Comparison of ENCODE assay signal across 21 mouse cellular contexts in genomic region chr7:80672323-80672722, GRCm38 (mm10). TPM values are rescaled to one million over a fixed set of nuclear protein-coding genes. Genes with fewer than 3 reads are reported as not detected.
DNase-seq lines count a peak whose midpoint lies in the region; ATAC-seq and TF ChIP-seq lines count a peak whose summit lies in the region.
"Had no signal": no experiment of that assay in that cellular context is flagged by ENCODE, and none has a peak within 500 bp of the region (broad histone marks: within the 10 kb centered on the region; RNA-seq: fewer than 3 reads in every experiment).

No protein-coding gene starts in this region.

- H3K27ac ChIP-seq in liver, embryonic 12.5 days, result 0 out of 2 replicates have a peak overlapping the region, but pooled peaks have one; percentile 9
- H3K27ac ChIP-seq in MEL (ENCODE audit: control insufficient read depth, low read depth, low read length), result peak overlapping the region; percentile 25; the same call in 1 of the 2 replicates
- H3K27ac ChIP-seq: forebrain, embryonic 13.5 days; hindbrain, embryonic 12.5 days; kidney, postnatal 0 days; limb, embryonic 10.5 days; midbrain, embryonic 13.5 days had no signal

- ATAC-seq in liver, embryonic 12.5 days, result no peak
- ATAC-seq: forebrain, embryonic 13.5 days; liver, postnatal 0 days; lung, postnatal 0 days; midbrain, embryonic 13.5 days had no signal

- H3K79me2 ChIP-seq in MEL (ENCODE audit: control insufficient read depth, insufficient read depth, low read length, poor library complexity), result no peaks in the 10 kb centered on the region

- 0 out of 2 replicates have a peak, but pooled peaks cover 2% of the 10 kb centered on the region for H3K36me3 ChIP-seq in liver, embryonic 12.5 days
- peaks cover 3 to 16% of the 10 kb centered on the region in 2 experiments; a peak in 3 of 4 replicates for H3K36me3 ChIP-seq in MEL (ENCODE audit: control insufficient read depth in 1 of 2, insufficient read depth in 2 of 2, low read length in 2 of 2)
- H3K36me3 ChIP-seq: hindbrain, embryonic 12.5 days had no signal

- H3K9me3 ChIP-seq in liver, embryonic 12.5 days (replicated peaks), result no peaks in the 10 kb centered on the region
- no peaks in the 10 kb centered on the region for H3K9me3 ChIP-seq in MEL (replicated peaks; ENCODE audit: insufficient read depth, low read length)
- H3K9me3 ChIP-seq: forebrain, embryonic 13.5 days; heart, embryonic 12.5 days; hindbrain, embryonic 12.5 days; limb, embryonic 10.5 days; midbrain, embryonic 13.5 days had no signal

- TF ChIP-seq CTCF in MEL (IDR thresholded peaks at IDR 0.05 in 2 of 3, conservative IDR thresholded peaks at IDR 0.05 in 1 of 3; ENCODE audit: control insufficient read depth in 1 of 3, insufficient read depth in 1 of 3, low read depth in 2 of 3, low read length in 3 of 3, poor library complexity in 1 of 3, severe bottlenecking in 1 of 3), result no peak

- H3K4me2 ChIP-seq in liver, embryonic 12.5 days, result no peak overlapping the region
- H3K4me2 ChIP-seq: forebrain, embryonic 13.5 days; heart, embryonic 12.5 days; hindbrain, embryonic 12.5 days; midbrain, embryonic 13.5 days had no signal

- peaks cover 45% of the 10 kb centered on the region for H3K4me1 ChIP-seq in liver, embryonic 12.5 days
- H3K4me1 ChIP-seq in MEL (ENCODE audit: control insufficient read depth in 1 of 2, insufficient read depth in 2 of 2, low read length in 2 of 2), result peaks cover 11 to 16% of the 10 kb centered on the region in 2 experiments
- H3K4me1 ChIP-seq: midbrain, embryonic 13.5 days had no signal

- no peak overlapping the region for H3K4me3 ChIP-seq in liver, embryonic 12.5 days
- H3K4me3 ChIP-seq in MEL (ENCODE audit: control insufficient read depth in 1 of 2, insufficient read depth in 1 of 2, low read depth in 2 of 2, low read length in 2 of 2), result no peak overlapping the region
- H3K4me3 ChIP-seq: forebrain, embryonic 13.5 days; heart, embryonic 12.5 days; hindbrain, embryonic 12.5 days; limb, embryonic 10.5 days; midbrain, embryonic 13.5 days had no signal

- no peak overlapping the region for H3K9ac ChIP-seq in liver, embryonic 12.5 days
- no peak overlapping the region for H3K9ac ChIP-seq in MEL (ENCODE audit: control insufficient read depth, low read depth, low read length, poor library complexity, severe bottlenecking)
- H3K9ac ChIP-seq: forebrain, embryonic 13.5 days; heart, embryonic 12.5 days; hindbrain, embryonic 12.5 days; liver, postnatal 0 days; midbrain, embryonic 13.5 days had no signal

- no peak for TF ChIP-seq RAD21 in MEL (IDR thresholded peaks at IDR 0.05; ENCODE audit: low read depth, low read length)

- WGBS in liver, embryonic 12.5 days (ENCODE audit: insufficient replicate concordance), result 40% methylated on average over 3 of the region's 3 CpGs

- no peak for TF ChIP-seq POLR2A in MEL (IDR thresholded peaks at IDR 0.05; ENCODE audit: control insufficient read depth in 1 of 2, insufficient read depth in 1 of 2, low read depth in 1 of 2, low read length in 2 of 2, poor library complexity in 1 of 2)

- peak in 1 of 2 experiments; percentile 53; a peak in 2 of 4 replicates for TF ChIP-seq EP300 in MEL (IDR thresholded peaks at IDR 0.05; ENCODE audit: low read depth in 1 of 2, low read length in 2 of 2)

- DNase-seq in liver (no peak), MEL (ENCODE audit: low read depth, low spot score) (peak; percentile 72)
- peak; percentile 72 for DNase-seq in induced T-regulatory cell, adult 2 months (ENCODE audit: low read depth)
- no peak for DNase-seq in cerebellum, adult 11 months
- no peak for DNase-seq in layer of hippocampus, adult 8-10 months (ENCODE audit: low spot score in 2 of 2)
- no peak for DNase-seq in adrenal gland, postnatal 14 days
- DNase-seq: adrenal gland, adult 8-10 months; cerebellum, adult 2 months; cerebellum, postnatal 36 days; heart, postnatal 14 days; kidney, adult 18-20 months; liver, postnatal 0 days; thymus, postnatal 4 days had no signal

- H3K27me3 ChIP-seq in liver, embryonic 12.5 days (replicated peaks), result no peaks in the 10 kb centered on the region
- H3K27me3 ChIP-seq in MEL (ENCODE audit: control insufficient read depth in 1 of 2, insufficient read depth in 2 of 2, low read length in 2 of 2), result no peaks in the 10 kb centered on the region
- H3K27me3 ChIP-seq: forebrain, embryonic 13.5 days; heart, embryonic 12.5 days; hindbrain, embryonic 12.5 days; midbrain, embryonic 13.5 days had no signal

TF ChIP-seq in MEL, 35 proteins besides CTCF, POLR2A, EP300 and RAD21:
- TF ChIP-seq MYC (IDR thresholded peaks at IDR 0.05; ENCODE audit: low read depth, low read length), result 0 out of 2 replicates have a peak, but pooled peaks have one; percentile 32
- no peak for TF ChIP-seq USF2 (IDR thresholded peaks at IDR 0.05; ENCODE audit: borderline replicate concordance in 1 of 2, insufficient read depth in 1 of 2, low read depth in 1 of 2, low read length in 2 of 2)
- 0 out of 2 replicates have a peak, but pooled peaks have one; percentile 8 for TF ChIP-seq TCF12 (IDR thresholded peaks at IDR 0.05; ENCODE audit: low read depth, low read length)
- no peak for TF ChIP-seq JUND (IDR thresholded peaks at IDR 0.05; ENCODE audit: low read depth, low read length)
- TF ChIP-seq MAX (IDR thresholded peaks at IDR 0.05; ENCODE audit: low read length), result 0 out of 2 replicates have a peak, but pooled peaks have one; percentile 35
- TF ChIP-seq ZKSCAN1 (IDR thresholded peaks at IDR 0.05; ENCODE audit: low read depth, low read length), result no peak
- no peak for TF ChIP-seq ELF1 (IDR thresholded peaks at IDR 0.05; ENCODE audit: low read depth, low read length)
- no peak for TF ChIP-seq ZMIZ1 (IDR thresholded peaks at IDR 0.05; ENCODE audit: low read depth, low read length)
- no peak for TF ChIP-seq SMC3 (IDR thresholded peaks at IDR 0.05; ENCODE audit: low read depth, low read length)
- no peak for TF ChIP-seq NELFE (IDR thresholded peaks at IDR 0.05; ENCODE audit: low read depth, low read length)
- TF ChIP-seq ZC3H11A (IDR thresholded peaks at IDR 0.05; ENCODE audit: low read depth, low read length), result 0 out of 2 replicates have a peak, but pooled peaks have one; percentile 3
- no peak for TF ChIP-seq POLR2AphosphoS2 (IDR thresholded peaks at IDR 0.05; ENCODE audit: low read length)
- peak; percentile 44 for TF ChIP-seq SIN3A (IDR thresholded peaks at IDR 0.05; ENCODE audit: low read length)
- no peak for TF ChIP-seq UBTF (IDR thresholded peaks at IDR 0.05; ENCODE audit: borderline replicate concordance, insufficient read depth, low read depth, low read length)
- no peak for TF ChIP-seq TBP (IDR thresholded peaks at IDR 0.05; ENCODE audit: low read depth, low read length)
- no peak for TF ChIP-seq MYB (IDR thresholded peaks at IDR 0.05; ENCODE audit: low read depth, low read length)
- TF ChIP-seq GATA1 (IDR thresholded peaks at IDR 0.05; ENCODE audit: low read depth, low read length), result peak; percentile 44
- no peak for TF ChIP-seq USF1 (IDR thresholded peaks at IDR 0.05; ENCODE audit: low read depth, low read length)
- 0 out of 2 replicates have a peak, but pooled peaks have one; percentile 5 for TF ChIP-seq TAL1 (IDR thresholded peaks at IDR 0.05; ENCODE audit: low read length)
- no peak for TF ChIP-seq KAT2A (conservative IDR thresholded peaks at IDR 0.05; ENCODE audit: low read depth, low read length)
- 0 out of 2 replicates have a peak, but pooled peaks have one; percentile 16 for TF ChIP-seq MXI1 (IDR thresholded peaks at IDR 0.05; ENCODE audit: low read depth, low read length)
- peak; percentile 40; the same call in 1 of the 2 replicates for TF ChIP-seq ETS1 (IDR thresholded peaks at IDR 0.05; ENCODE audit: low read depth, low read length)

RNA-seq across cellular contexts. Expression of gene Crtc3, which starts 16.4 kb away (rescaled TPM):
- 7.0 and 7.1 TPM in 2 replicates for polyA plus RNA-seq in liver, embryonic 12.5 days (2016; fragmentation: Nextera tagmentation; extraction: Ambion mirVana)
- total RNA-seq in MEL (2012; rRNA removed), result 4.2 and 5.0 TPM in 2 replicates
- 10 to 100 TPM in 1 of 2 experiments, not detected in 1; 15.8 TPM for polyA plus RNA-seq in MEL (2012; ENCODE audit: insufficient read depth in 1 of 2, insufficient read length in 2 of 2, low read depth in 1 of 2, low replicate concordance in 2 of 2, missing spikeins in 1 of 2)
- 10 to 100 TPM; 20.5 to 24.6 (median 21.8) TPM for total RNA-seq in layer of hippocampus, adult 8-10 months (2022)
- 22.5 and 29.0 TPM in 2 replicates for total RNA-seq in adrenal gland, postnatal 14 days (2021)

Comparison
In these comparisons a context has a peak if more than half of its experiments do, and no peak if none do; other contexts are left out.
1. DNase-seq: peak in MEL (single experiment) and induced T-regulatory cell, adult 2 months (single experiment); none in liver (single experiment), cerebellum, adult 11 months (single experiment), layer of hippocampus, adult 8-10 months (0 of 2) and adrenal gland, postnatal 14 days (single experiment).